Mouse (Mus musculus) forebrain, postnatal 0 days (tissue): ENCODE measurements around the gene Haus2. TPM values are rescaled to one million over a fixed set of nuclear protein-coding genes. Genes with fewer than 3 reads are reported as not detected.

Source experiments
- ATAC-seq: fragments of 200-750 bp; cut with Nextera tagmentation; 2 replicates; pipeline ENCODE4 v1.8.0; 2017; ENCODE audit warnings: mild to moderate bottlenecking, moderate library complexity
- DNase-seq: peaks from one replicate; pipeline ENCODE4 v3.0.0-alpha.2; 2015
- H3K27ac ChIP-seq: fragments of 300-500 bp; sonication (generic); 2 replicates; pipeline ENCODE4 v1.5.1; 2014; ENCODE audit warnings: low read depth, mild to moderate bottlenecking, antibody characterized with exemption, low read length, moderate library complexity, mixed read lengths
- H3K27me3 ChIP-seq: fragments of 300-500 bp; sonication (generic); 2 replicates; pipeline ENCODE4 v1.6.1; 2014; ENCODE audit warnings: mild to moderate bottlenecking, low read length, mixed read lengths; ENCODE audit not compliant: insufficient read depth
- H3K36me3 ChIP-seq: fragments of 300-500 bp; sonication (generic); 2 replicates; pipeline ENCODE4 v1.6.1; 2014; ENCODE audit warnings: mild to moderate bottlenecking, moderate library complexity; ENCODE audit not compliant: insufficient read depth
- H3K4me1 ChIP-seq: fragments of 300-500 bp; sonication (generic); 2 replicates; pipeline ENCODE4 v1.6.1; 2014; ENCODE audit warnings: antibody characterized with exemption; ENCODE audit not compliant: insufficient read depth
- H3K4me2 ChIP-seq: fragments of 300-500 bp; sonication (generic); 2 replicates; pipeline ENCODE4 v1.6.1; 2014; ENCODE audit warnings: low read depth, mild to moderate bottlenecking, moderate library complexity
- H3K4me3 ChIP-seq: fragments of 300-500 bp; sonication (generic); 2 replicates; pipeline ENCODE4 v1.5.1; 2014; ENCODE audit warnings: low read depth, low read length, mixed read lengths
- H3K9ac ChIP-seq: fragments of 300-500 bp; sonication (generic); 2 replicates; pipeline ENCODE4 v1.6.1; 2014; ENCODE audit warnings: mild to moderate bottlenecking
- H3K9me3 ChIP-seq: fragments of 300-500 bp; sonication (generic); 2 replicates; pipeline ENCODE4 v1.6.1; 2016; ENCODE audit warnings: low read length
- CTCF ChIP-seq: sonication (generic); IDR thresholded peaks from 2 replicates; pipeline ENCODE4 v1.5.1; 2016; ENCODE audit warnings: antibody characterized with exemption, control low read depth, low read depth
- WGBS: fragments of 180-500 bp; shearing (Covaris S2); extraction: QIAGEN DNeasy Blood & Tissue Kit; methylation state at CpG from one replicate; pipeline ENCODE4 v1.1.7; 2014; 5-methylcytosine and 5-hydroxymethylcytosine counted together
- polyA plus RNA-seq: library from polyadenylated mRNA; unstranded; fragments of >200 nt; fragmentation: Nextera tagmentation; extraction: Ambion mirVana; gene quantifications from 2 replicates; pipeline ENCODE4 v1.2.1, GENCODE M21; 2015
- total RNA-seq: library from RNA; depleted of rRNA; stranded (reverse); fragments of >200 nt; gene quantifications from 2 replicates; pipeline ENCODE4 v1.2.3, GENCODE M21; 2014

Gene Haus2
- total and polyA plus RNA-seq, 2 experiments from 2014 or later: 30.6 to 36.8 TPM

DNA sequence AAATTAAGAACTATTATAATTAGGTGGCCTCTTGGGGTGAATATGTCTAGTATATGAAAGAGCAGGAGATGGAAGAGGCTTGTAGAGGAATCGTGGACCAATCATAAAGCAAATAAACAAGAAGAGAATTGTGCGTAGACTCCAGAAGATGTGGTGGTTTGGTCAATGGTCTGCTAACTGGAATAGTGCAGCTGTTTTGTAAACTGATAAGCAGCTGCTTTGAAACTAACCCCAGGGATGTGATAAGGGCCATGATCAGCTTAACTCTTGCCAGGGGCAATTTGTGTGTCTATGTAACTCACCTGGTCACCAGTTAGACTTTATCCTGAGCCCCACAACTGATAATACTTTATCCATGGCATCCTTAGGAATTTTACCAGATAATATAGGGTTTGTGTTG, 22.3 kb downstream of the Haus2 start:
- whole genome bisulfite sequencing: 83% methylated on average over 2 of the region's 2 CpGs
- TF ChIP-seq CTCF: no peak
- ATAC-seq: no peak

GRCm38 (mm10) chr2:120631957-120632356, 22.8 kb downstream of the Haus2 start:
- H3K4me1 ChIP-seq: peaks cover 6% of the 10 kb centered on the region; the same call in 1 of the 2 replicates
- no peak overlapping the region for H3K4me2 ChIP-seq
- H3K27me3 ChIP-seq: no peaks in the 10 kb centered on the region
- no peak overlapping the region for H3K9ac ChIP-seq
- TF ChIP-seq CTCF: no peak
- ATAC-seq: no peak
- no peaks in the 10 kb centered on the region for H3K9me3 ChIP-seq
- no peak overlapping the region for H3K27ac ChIP-seq
- no peak for DNase-seq
- no peak overlapping the region for H3K4me3 ChIP-seq
- no peaks in the 10 kb centered on the region for H3K36me3 ChIP-seq
- WGBS: 72% methylated on average over 4 of the region's 4 CpGs

More for the DNA sequence above, 22.3 kb downstream of the Haus2 start:
- Histone ChIP-seq H3K4me1 (peaks cover 6% of the 10 kb centered on the region; the same call in 1 of the 2 replicates), H3K27me3 (no peaks in the 10 kb centered on the region), H3K9me3 (no peaks in the 10 kb centered on the region), H3K27ac (no peak overlapping the region), H3K4me2 (no peak overlapping the region), H3K4me3 (no peak overlapping the region), H3K9ac (no peak overlapping the region), H3K36me3 (no peaks in the 10 kb centered on the region)
- no peak for DNase-seq

DNA sequence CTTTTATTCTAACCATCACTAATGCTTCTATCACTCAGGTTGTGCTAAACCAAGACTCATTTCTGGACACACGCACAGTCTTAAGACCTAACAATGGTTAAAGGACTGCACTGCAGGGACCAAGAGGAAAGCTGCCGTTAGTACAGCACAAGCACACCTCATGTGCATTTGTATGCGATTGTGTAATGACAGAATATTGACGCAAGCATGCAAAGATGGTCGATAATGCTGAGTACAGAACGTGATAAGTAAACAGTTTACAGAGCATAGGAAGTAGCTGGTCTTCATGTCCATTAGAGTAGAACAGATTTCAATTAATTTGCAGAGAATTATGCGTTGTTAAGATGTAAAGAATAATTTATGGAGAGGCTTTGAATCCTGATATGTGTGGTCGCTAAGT, 31.7 kb downstream of the Haus2 start:
- TF ChIP-seq CTCF: no peak
- ATAC-seq (no peak), DNase-seq (no peak)
- H3K4me2 ChIP-seq: no peak overlapping the region
- 87% methylated on average over 8 of the region's 8 CpGs for WGBS
- no peak overlapping the region for H3K4me3 ChIP-seq
- H3K9me3 ChIP-seq: no peaks in the 10 kb centered on the region
- H3K27ac ChIP-seq: no peak overlapping the region
- H3K4me1 ChIP-seq: no peaks in the 10 kb centered on the region
- no peak overlapping the region for H3K9ac ChIP-seq
- no peaks in the 10 kb centered on the region for H3K27me3 ChIP-seq
- H3K36me3 ChIP-seq: no peaks in the 10 kb centered on the region

- no peak overlapping the region for H3K27ac ChIP-seq
- ATAC-seq (peak; percentile 81), DNase-seq (peak; percentile 45)
- H3K4me1 ChIP-seq: no peaks in the 10 kb centered on the region
- H3K27me3 ChIP-seq: no peaks in the 10 kb centered on the region
- no peak overlapping the region for H3K9ac ChIP-seq
- H3K9me3 ChIP-seq: no peaks in the 10 kb centered on the region
- H3K4me3 ChIP-seq: no peak overlapping the region
- no peak overlapping the region for H3K4me2 ChIP-seq
- 30% methylated on average over 7 of the region's 7 CpGs for WGBS
- H3K36me3 ChIP-seq: no peaks in the 10 kb centered on the region
- no peak for TF ChIP-seq CTCF
Observed at GRCm38 (mm10) chr2:120643836-120644235, 34.7 kb downstream of the Haus2 start.

- no peak overlapping the region for H3K4me3 ChIP-seq
- WGBS: 64% methylated on average over 4 of the region's 4 CpGs
- no peaks in the 10 kb centered on the region for H3K36me3 ChIP-seq
- TF ChIP-seq CTCF: no peak
- no peak for DNase-seq
- no peaks in the 10 kb centered on the region for H3K27me3 ChIP-seq
- H3K4me1 ChIP-seq: no peaks in the 10 kb centered on the region
- no peak for ATAC-seq
- no peak overlapping the region for H3K4me2 ChIP-seq
- H3K9ac ChIP-seq: no peak overlapping the region
- no peaks in the 10 kb centered on the region for H3K9me3 ChIP-seq
- H3K27ac ChIP-seq: no peak overlapping the region
Observed at GRCm38 (mm10) chr2:120646777-120647176, 37.6 kb downstream of the Haus2 start.

DNA sequence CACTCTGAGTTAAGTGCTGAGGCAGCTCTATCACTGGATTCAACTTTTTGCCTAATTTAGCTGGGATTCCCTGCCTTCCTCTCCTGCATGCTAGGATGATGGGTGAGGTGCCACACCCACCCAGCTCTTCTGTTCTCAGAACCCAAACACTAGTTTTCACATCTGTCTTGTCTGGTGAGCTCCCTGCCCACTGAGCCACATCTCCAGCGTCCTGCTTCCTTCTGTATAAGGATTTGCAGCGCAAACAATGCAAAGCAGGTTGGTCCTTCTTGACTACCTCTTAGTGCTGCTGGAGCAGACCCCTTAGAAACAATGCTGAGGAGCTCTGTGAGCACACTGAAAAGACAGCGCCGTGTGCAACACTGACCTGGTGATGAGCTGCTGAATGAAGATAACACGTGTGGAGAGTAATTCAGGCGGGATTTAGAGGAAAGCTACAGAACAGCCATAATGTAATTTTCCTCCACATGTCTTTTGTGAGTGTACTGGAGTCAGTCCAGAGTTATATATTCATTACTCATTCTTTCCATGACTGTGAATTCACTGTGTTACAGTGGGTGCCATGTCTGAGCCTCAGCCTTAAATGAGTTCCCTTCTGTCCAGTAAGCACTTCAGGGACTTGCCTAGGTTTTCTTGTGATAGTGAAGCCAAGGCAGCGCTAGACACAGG, 43.2 kb downstream of the Haus2 start:
- ATAC-seq (peak; percentile 25; the same call in 1 of the 2 replicates), DNase-seq (no peak)
- Histone ChIP-seq H3K9me3 (no peaks in the 10 kb centered on the region), H3K9ac (no peak overlapping the region), H3K4me3 (no peak overlapping the region), H3K4me1 (no peaks in the 10 kb centered on the region), H3K27me3 (no peaks in the 10 kb centered on the region), H3K36me3 (no peaks in the 10 kb centered on the region), H3K27ac (0 out of 2 replicates have a peak overlapping the region, but pooled peaks have one; percentile 9), H3K4me2 (no peak overlapping the region)
- WGBS: 69% methylated on average over 7 of the region's 7 CpGs
- TF ChIP-seq CTCF: no peak

- DNase-seq (no peak), ATAC-seq (no peak)
- no peaks in the 10 kb centered on the region for H3K4me1 ChIP-seq
- WGBS: 78% methylated on average over 7 of the region's 7 CpGs
- H3K27me3 ChIP-seq: no peaks in the 10 kb centered on the region
- no peak overlapping the region for H3K9ac ChIP-seq
- no peak overlapping the region for H3K4me3 ChIP-seq
- H3K36me3 ChIP-seq: no peaks in the 10 kb centered on the region
- no peaks in the 10 kb centered on the region for H3K9me3 ChIP-seq
- H3K27ac ChIP-seq: no peak overlapping the region
- no peak overlapping the region for H3K4me2 ChIP-seq
- TF ChIP-seq CTCF: no peak
Observed at GRCm38 (mm10) chr2:120652925-120653284, 43.7 kb downstream of the Haus2 start.
